Mouse (Mus musculus): ENCODE results near the gene Slc12a3. TPM values are rescaled to one million over a fixed set of nuclear protein-coding genes. Genes with fewer than 3 reads are reported as not detected.

The Slc12a3 gene
- polyA plus RNA-seq, 1 experiment = 1.4 TPM

- Histone ChIP-seq H3K27me3 (ENCODE audit: control insufficient read depth, insufficient read depth, low read length) (no peaks in the 10 kb centered on the region), H3K36me3 (ENCODE audit: control insufficient read depth, insufficient read depth, low read length) (no peaks in the 10 kb centered on the region; the same call in 1 of the 2 replicates), H3K4me3 (ENCODE audit: control insufficient read depth, low read depth, low read length) (no peak overlapping the region), H3K4me1 (ENCODE audit: control insufficient read depth, insufficient read depth, low read length) (no peaks in the 10 kb centered on the region), H3K27ac (ENCODE audit: control insufficient read depth, insufficient read depth, low read depth, low read length) (no peak overlapping the region)
- no peak for TF ChIP-seq POLR2A (IDR thresholded peaks at IDR 0.05; ENCODE audit: control insufficient read depth, low read depth, low read length)
- TF ChIP-seq CTCF (IDR thresholded peaks at IDR 0.05; ENCODE audit: control insufficient read depth, insufficient read depth, insufficient replicate concordance, low read depth, low read length) = no peak
Measured at GRCm38 (mm10) chr8:94314069-94314468, 14.9 kb upstream of the Slc12a3 start.

- no peak overlapping the region for H3K27ac ChIP-seq (ENCODE audit: control insufficient read depth, insufficient read depth, low read depth, low read length)
- H3K36me3 ChIP-seq (ENCODE audit: control insufficient read depth, insufficient read depth, low read length) = no peaks in the 10 kb centered on the region
- TF ChIP-seq CTCF (IDR thresholded peaks at IDR 0.05; ENCODE audit: control insufficient read depth, insufficient read depth, insufficient replicate concordance, low read depth, low read length) (no peak), POLR2A (IDR thresholded peaks at IDR 0.05; ENCODE audit: control insufficient read depth, low read depth, low read length) (no peak)
- no peaks in the 10 kb centered on the region for H3K4me1 ChIP-seq (ENCODE audit: control insufficient read depth, insufficient read depth, low read length)
- no peak overlapping the region for H3K4me3 ChIP-seq (ENCODE audit: control insufficient read depth, low read depth, low read length)
- no peaks in the 10 kb centered on the region for H3K27me3 ChIP-seq (ENCODE audit: control insufficient read depth, insufficient read depth, low read length)
Measured at GRCm38 (mm10) chr8:94317249-94317648, 11.8 kb upstream of the Slc12a3 start.

- H3K27ac ChIP-seq (ENCODE audit: control insufficient read depth, insufficient read depth, low read depth, low read length) = no peak overlapping the region
- TF ChIP-seq CTCF (IDR thresholded peaks at IDR 0.05; ENCODE audit: control insufficient read depth, insufficient read depth, insufficient replicate concordance, low read depth, low read length) (no peak), POLR2A (IDR thresholded peaks at IDR 0.05; ENCODE audit: control insufficient read depth, low read depth, low read length) (no peak)
- no peaks in the 10 kb centered on the region for H3K4me1 ChIP-seq (ENCODE audit: control insufficient read depth, insufficient read depth, low read length)
- H3K36me3 ChIP-seq (ENCODE audit: control insufficient read depth, insufficient read depth, low read length) = no peaks in the 10 kb centered on the region
- no peak overlapping the region for H3K4me3 ChIP-seq (ENCODE audit: control insufficient read depth, low read depth, low read length)
- no peaks in the 10 kb centered on the region for H3K27me3 ChIP-seq (ENCODE audit: control insufficient read depth, insufficient read depth, low read length)
Measured at GRCm38 (mm10) chr8:94317691-94318090, 11.3 kb upstream of the Slc12a3 start.

- Histone ChIP-seq H3K4me1 (ENCODE audit: control insufficient read depth, insufficient read depth, low read length) (no peaks in the 10 kb centered on the region), H3K27ac (ENCODE audit: control insufficient read depth, insufficient read depth, low read depth, low read length) (no peak overlapping the region), H3K27me3 (ENCODE audit: control insufficient read depth, insufficient read depth, low read length) (no peaks in the 10 kb centered on the region), H3K36me3 (ENCODE audit: control insufficient read depth, insufficient read depth, low read length) (no peaks in the 10 kb centered on the region), H3K4me3 (ENCODE audit: control insufficient read depth, low read depth, low read length) (no peak overlapping the region)
- TF ChIP-seq CTCF (IDR thresholded peaks at IDR 0.05; ENCODE audit: control insufficient read depth, insufficient read depth, insufficient replicate concordance, low read depth, low read length) = no peak
- TF ChIP-seq POLR2A (IDR thresholded peaks at IDR 0.05; ENCODE audit: control insufficient read depth, low read depth, low read length) = no peak
Measured at GRCm38 (mm10) chr8:94320036-94320435, 9.0 kb upstream of the Slc12a3 start.

GRCm38 (mm10) chr8:94322083-94322482 is 6.9 kb upstream of the Slc12a3 start:
- Histone ChIP-seq H3K27ac (ENCODE audit: control insufficient read depth, insufficient read depth, low read depth, low read length) (no peak overlapping the region), H3K36me3 (ENCODE audit: control insufficient read depth, insufficient read depth, low read length) (no peaks in the 10 kb centered on the region), H3K4me1 (ENCODE audit: control insufficient read depth, insufficient read depth, low read length) (no peaks in the 10 kb centered on the region), H3K4me3 (ENCODE audit: control insufficient read depth, low read depth, low read length) (no peak overlapping the region), H3K27me3 (ENCODE audit: control insufficient read depth, insufficient read depth, low read length) (no peaks in the 10 kb centered on the region)
- TF ChIP-seq POLR2A (IDR thresholded peaks at IDR 0.05; ENCODE audit: control insufficient read depth, low read depth, low read length) (no peak), CTCF (IDR thresholded peaks at IDR 0.05; ENCODE audit: control insufficient read depth, insufficient read depth, insufficient replicate concordance, low read depth, low read length) (no peak)

- Histone ChIP-seq H3K27me3 (ENCODE audit: control insufficient read depth, insufficient read depth, low read length) (no peaks in the 10 kb centered on the region), H3K4me1 (ENCODE audit: control insufficient read depth, insufficient read depth, low read length) (no peaks in the 10 kb centered on the region), H3K27ac (ENCODE audit: control insufficient read depth, insufficient read depth, low read depth, low read length) (no peak overlapping the region), H3K36me3 (ENCODE audit: control insufficient read depth, insufficient read depth, low read length) (no peaks in the 10 kb centered on the region), H3K4me3 (ENCODE audit: control insufficient read depth, low read depth, low read length) (no peak overlapping the region)
- TF ChIP-seq POLR2A (IDR thresholded peaks at IDR 0.05; ENCODE audit: control insufficient read depth, low read depth, low read length) = no peak
- TF ChIP-seq CTCF (IDR thresholded peaks at IDR 0.05; ENCODE audit: control insufficient read depth, insufficient read depth, insufficient replicate concordance, low read depth, low read length) = no peak
Measured at GRCm38 (mm10) chr8:94323041-94323440, 6.0 kb upstream of the Slc12a3 start.

GRCm38 (mm10) chr8:94324071-94324470 is 4.9 kb upstream of the Slc12a3 start:
- H3K4me3 ChIP-seq (ENCODE audit: control insufficient read depth, low read depth, low read length) = no peak overlapping the region
- no peaks in the 10 kb centered on the region for H3K4me1 ChIP-seq (ENCODE audit: control insufficient read depth, insufficient read depth, low read length)
- H3K27me3 ChIP-seq (ENCODE audit: control insufficient read depth, insufficient read depth, low read length) = no peaks in the 10 kb centered on the region
- no peaks in the 10 kb centered on the region for H3K36me3 ChIP-seq (ENCODE audit: control insufficient read depth, insufficient read depth, low read length)
- TF ChIP-seq POLR2A (IDR thresholded peaks at IDR 0.05; ENCODE audit: control insufficient read depth, low read depth, low read length) (no peak), CTCF (IDR thresholded peaks at IDR 0.05; ENCODE audit: control insufficient read depth, insufficient read depth, insufficient replicate concordance, low read depth, low read length) (no peak)
- H3K27ac ChIP-seq (ENCODE audit: control insufficient read depth, insufficient read depth, low read depth, low read length) = no peak overlapping the region

- TF ChIP-seq CTCF (IDR thresholded peaks at IDR 0.05; ENCODE audit: control insufficient read depth, insufficient read depth, insufficient replicate concordance, low read depth, low read length) = no peak
- TF ChIP-seq POLR2A (IDR thresholded peaks at IDR 0.05; ENCODE audit: control insufficient read depth, low read depth, low read length) = no peak
- H3K36me3 ChIP-seq (ENCODE audit: control insufficient read depth, insufficient read depth, low read length) = no peaks in the 10 kb centered on the region
- H3K27ac ChIP-seq (ENCODE audit: control insufficient read depth, insufficient read depth, low read depth, low read length) = no peak overlapping the region
- no peaks in the 10 kb centered on the region for H3K27me3 ChIP-seq (ENCODE audit: control insufficient read depth, insufficient read depth, low read length)
- no peak overlapping the region for H3K4me3 ChIP-seq (ENCODE audit: control insufficient read depth, low read depth, low read length)
- H3K4me1 ChIP-seq (ENCODE audit: control insufficient read depth, insufficient read depth, low read length) = no peaks in the 10 kb centered on the region
Measured at GRCm38 (mm10) chr8:94326016-94326415, 3.0 kb upstream of the Slc12a3 start.

All from testis, adult 2 months (tissue).